ENCODE assay signal across 10 mouse cellular contexts in the genomic region with DNA sequence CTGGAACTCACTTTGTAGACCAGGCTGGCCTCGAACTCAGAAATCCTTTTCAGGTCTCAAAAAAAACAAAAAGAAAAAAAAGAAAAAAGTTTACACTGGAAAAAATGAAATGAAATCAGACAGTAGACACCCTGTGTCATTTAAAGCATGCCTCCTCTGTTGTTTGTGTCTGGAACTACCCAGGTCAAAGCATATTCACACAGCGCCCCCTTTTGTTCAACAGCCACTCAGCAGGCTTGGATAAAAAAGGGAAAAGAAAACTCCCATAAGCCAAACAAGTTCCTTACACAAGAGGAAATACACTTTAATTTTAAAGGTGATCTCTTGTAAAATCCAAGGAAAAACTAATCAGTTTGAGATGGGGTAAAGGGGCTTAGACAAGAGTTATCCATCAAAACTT. TPM values are rescaled to one million over a fixed set of nuclear protein-coding genes. Genes with fewer than 3 reads are reported as not detected.
DNase-seq lines count a peak whose midpoint lies in the region; ATAC-seq and TF ChIP-seq lines count a peak whose summit lies in the region.
"Had no signal": no experiment of that assay in that cellular context is flagged by ENCODE, and none has a peak within 500 bp of the region (broad histone marks: within the 10 kb centered on the region; RNA-seq: fewer than 3 reads in every experiment).

No protein-coding gene starts in this region.

- no peaks in the 10 kb centered on the region for H3K36me3 ChIP-seq in heart, embryonic 12.5 days
- no peaks in the 10 kb centered on the region for H3K36me3 ChIP-seq in midbrain, embryonic 16.5 days (ENCODE audit: control insufficient read depth, insufficient read depth, low read length)
- H3K36me3 ChIP-seq in limb, embryonic 10.5 days = no peaks in the 10 kb centered on the region
- H3K36me3 ChIP-seq: stomach, embryonic 15.5 days had no signal

- H3K27ac ChIP-seq in heart, embryonic 12.5 days (ENCODE audit: poor library complexity, severe bottlenecking) = no peak overlapping the region
- no peak overlapping the region for H3K27ac ChIP-seq in midbrain, embryonic 16.5 days (ENCODE audit: low read length)
- no peak overlapping the region for H3K27ac ChIP-seq in limb, embryonic 10.5 days
- H3K27ac ChIP-seq: macrophage; stomach, embryonic 15.5 days had no signal

- peaks cover 28% of the 10 kb centered on the region for H3K4me1 ChIP-seq in heart, embryonic 12.5 days (replicated peaks)
- H3K4me1 ChIP-seq in midbrain, embryonic 16.5 days (ENCODE audit: control insufficient read depth, insufficient read depth, low read length) = no peaks in the 10 kb centered on the region
- 0 out of 2 replicates have a peak, but pooled peaks cover 3% of the 10 kb centered on the region for H3K4me1 ChIP-seq in limb, embryonic 10.5 days
- H3K4me1 ChIP-seq: stomach, embryonic 15.5 days had no signal

- H3K4me2 ChIP-seq in heart, embryonic 12.5 days = no peak overlapping the region
- H3K4me2 ChIP-seq in midbrain, embryonic 16.5 days (ENCODE audit: low read length) = no peak overlapping the region
- H3K4me2 ChIP-seq: stomach, embryonic 15.5 days had no signal

- in situ Hi-C loops in Patski (cut with MboI; ENCODE audit: low pct_unique_long_range_greater_than_20kb) = no loop called here

- DNase-seq in heart, postnatal 10 days = peak; percentile 46 to 67
- DNase-seq in 3T3-L1 (ENCODE audit: low read depth, low spot score) (peak; percentile 61), Patski (ENCODE audit: low read depth, low spot score) (no peak)
- peak; percentile 25 to 62 for DNase-seq in kidney, adult 8-10 months
- no peak for DNase-seq in spleen, postnatal 4 days (ENCODE audit: low spot score in 2 of 2)
- DNase-seq in limb, embryonic 10.5 days (ENCODE audit: low spot score) = no peak

- WGBS in heart, embryonic 12.5 days = 43% methylated on average over 2 of the region's 2 CpGs
- 48% methylated on average over 2 of the region's 2 CpGs for WGBS in midbrain, embryonic 16.5 days
- 39% methylated on average over 2 of the region's 2 CpGs for WGBS in limb, embryonic 10.5 days

- H3K4me3 ChIP-seq in heart, embryonic 12.5 days = no peak overlapping the region
- no peak overlapping the region for H3K4me3 ChIP-seq in midbrain, embryonic 16.5 days (ENCODE audit: low read depth, low read length)
- no peak overlapping the region for H3K4me3 ChIP-seq in limb, embryonic 10.5 days
- H3K4me3 ChIP-seq: stomach, embryonic 15.5 days had no signal

- no peaks in the 10 kb centered on the region for H3K9me3 ChIP-seq in heart, embryonic 12.5 days (replicated peaks)
- H3K9me3 ChIP-seq in midbrain, embryonic 16.5 days (replicated peaks; ENCODE audit: control insufficient read depth, low read length, poor library complexity, severe bottlenecking) = no peaks in the 10 kb centered on the region
- no peaks in the 10 kb centered on the region for H3K9me3 ChIP-seq in limb, embryonic 10.5 days (replicated peaks)
- H3K9me3 ChIP-seq: stomach, embryonic 15.5 days had no signal

- H3K27me3 ChIP-seq in heart, embryonic 12.5 days (replicated peaks) = no peaks in the 10 kb centered on the region
- H3K27me3 ChIP-seq in Patski = peaks cover 5% of the 10 kb centered on the region
- no peaks in the 10 kb centered on the region for H3K27me3 ChIP-seq in midbrain, embryonic 16.5 days (ENCODE audit: control insufficient read depth, insufficient read depth, low read depth, low read length)
- H3K27me3 ChIP-seq in limb, embryonic 10.5 days (ENCODE audit: low read depth, poor library complexity, severe bottlenecking) = no peaks in the 10 kb centered on the region
- H3K27me3 ChIP-seq: stomach, embryonic 15.5 days had no signal

- POLR2A ChIA-PET in Patski (lab: Charles Lee) = no interaction called here

- no peak overlapping the region for H3K9ac ChIP-seq in heart, embryonic 12.5 days
- no peak overlapping the region for H3K9ac ChIP-seq in midbrain, embryonic 16.5 days (ENCODE audit: low read depth, low read length)
- H3K9ac ChIP-seq: stomach, embryonic 15.5 days had no signal

- intact Hi-C loops in heart, postnatal 10 days (cut with DNase I) = no loop called here

- ATAC-seq in heart, embryonic 12.5 days (ENCODE audit: insufficient number of reproducible peaks, low FRiP score) = no peak
- peak; percentile 62 for ATAC-seq in Patski
- ATAC-seq in midbrain, embryonic 16.5 days = no peak

- TF ChIP-seq CTCF in Patski (IDR thresholded peaks at IDR 0.05) = peak; percentile 78

- CTCF ChIA-PET in Patski (lab: Charles Lee) = interaction anchor here (1.2 kb wide), 1 partner anchor 11 kb away, joined by 3 read pairs; no protein-coding TSS in a partner anchor

RNA-seq across cellular contexts. Expression of a gene that starts 21.4 kb away (rescaled TPM):
- total RNA-seq in heart, postnatal 10 days (2021) = 100 to 1,000 TPM; 118 to 144 TPM
- 64.6 and 67.9 TPM in 2 replicates for polyA plus RNA-seq in heart, embryonic 12.5 days (2016; fragmentation: Nextera tagmentation; extraction: Ambion mirVana)
- polyA plus RNA-seq in Patski (2021) = 7.5 TPM
- 35.8 and 37.3 TPM in 2 replicates for polyA plus RNA-seq in midbrain, embryonic 16.5 days (2015; fragmentation: Nextera tagmentation; extraction: Ambion mirVana)
- 3.2 and 4.0 TPM in 2 replicates for polyA plus RNA-seq in limb, embryonic 10.5 days (2016; fragmentation: Nextera tagmentation; extraction: Ambion mirVana)
- polyA plus RNA-seq: macrophage had no signal

Comparison
In these comparisons a context has a peak if more than half of its experiments do, and no peak if none do; other contexts are left out.
1. DNase-seq: peak in heart, postnatal 10 days (2 of 2), 3T3-L1 (single experiment) and kidney, adult 8-10 months (2 of 2); none in Patski (single experiment), spleen, postnatal 4 days (0 of 2) and limb, embryonic 10.5 days (single experiment).